Mouse (Mus musculus) activated CD4-positive, CD25-positive, alpha-beta regulatory T cell (primary cell): Measurements from ENCODE around the gene Cryba2. TPM values are rescaled to one million over a fixed set of nuclear protein-coding genes. Genes with fewer than 3 reads are reported as not detected.

Experiments used
- polyA plus RNA-seq, 2 experiments: library from polyadenylated mRNA; unstranded; fragments of 100-300 nt; shearing (Covaris generic); gene quantifications; one replicate each; pipeline ENCODE4 v1.2.1; 2017

Cryba2 gene
- polyA plus RNA-seq: not detected

DNA sequence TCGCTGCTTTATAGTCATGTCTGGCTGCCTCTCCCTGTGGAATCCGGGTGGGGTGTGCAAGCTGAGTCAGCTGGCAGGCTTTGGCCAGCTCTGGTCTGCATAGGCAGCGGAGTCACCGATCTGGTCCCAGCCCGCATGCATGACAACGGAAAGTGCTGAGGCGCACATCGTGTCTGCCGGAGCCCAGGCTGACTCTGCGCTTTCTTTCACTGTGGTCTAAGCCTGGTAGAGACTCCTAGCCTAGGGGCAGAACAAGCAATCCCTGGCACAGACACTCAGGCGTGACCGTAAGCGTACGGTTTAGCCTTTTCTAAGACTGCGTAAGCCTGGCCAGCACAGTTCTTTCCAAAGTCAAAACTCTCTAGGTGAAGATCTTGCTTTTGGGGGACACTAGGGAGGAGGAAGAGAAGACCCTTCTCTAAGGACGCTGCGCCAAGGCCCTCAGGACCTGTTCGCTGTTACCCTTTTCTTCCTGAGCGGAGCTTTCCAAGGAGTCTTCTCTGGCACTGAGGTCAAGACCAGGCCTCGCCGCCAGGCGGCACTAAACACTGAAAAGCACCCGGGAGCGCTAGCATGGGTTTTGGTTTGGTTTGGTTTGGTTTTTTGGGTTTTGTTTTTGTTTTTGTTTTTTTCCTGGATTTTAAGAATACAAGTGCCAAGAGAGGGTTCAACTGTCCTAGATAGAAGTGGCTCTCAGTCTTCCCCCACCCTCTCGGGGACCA, at the start of gene Cryba2:
Cryba2 (minus strand) TSS at position 10 of the 722 bp plus-strand sequence.

GRCm38 (mm10) chr1:74935402-74935801, 42.5 kb upstream of the Cryba2 start, which contains the start of gene Cfap65:
TSS of gene Cfap65 (minus strand) at chr1:74935599.

GRCm38 (mm10) chr1:74885369-74886042, 7.4 kb downstream of the Cryba2 start, which contains the start of gene Fev:
TSS of gene Fev (minus strand) at chr1:74885419.

DNA sequence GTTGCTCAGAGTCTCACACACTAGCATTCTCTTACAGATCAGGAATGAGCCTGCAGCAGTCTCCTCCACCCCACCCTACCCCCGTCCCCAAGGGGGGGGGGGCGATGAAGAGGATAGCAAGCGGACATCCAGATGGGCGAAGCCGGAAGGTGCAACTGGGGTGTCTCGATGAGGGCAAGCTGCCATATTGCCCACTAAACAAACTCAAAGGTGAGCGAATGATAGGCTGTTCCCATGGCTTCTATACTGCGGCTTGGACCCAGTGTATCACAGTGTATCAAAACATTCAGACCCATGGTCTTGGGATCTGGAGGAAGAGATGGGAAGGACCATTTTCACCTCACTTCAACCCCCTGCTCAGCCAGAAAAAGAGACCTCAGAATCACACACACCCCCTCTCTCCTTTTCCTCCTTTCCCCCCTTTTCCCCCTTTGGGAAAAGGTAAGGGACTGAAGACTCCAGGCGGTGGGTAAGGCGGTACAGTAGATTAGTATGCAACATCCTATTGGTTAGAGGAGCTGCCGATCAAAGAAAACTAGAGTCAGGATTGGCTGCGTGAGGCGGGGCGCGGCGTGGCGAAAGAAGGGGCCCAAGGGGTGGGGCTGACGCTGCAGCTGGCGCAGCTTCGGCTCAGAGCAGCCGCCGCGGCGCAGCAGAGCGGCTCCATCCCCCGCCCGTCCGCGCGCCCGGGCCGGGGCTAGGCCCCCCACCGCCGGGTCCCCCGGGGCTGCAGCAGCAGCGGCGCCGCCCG, 38.5 kb downstream of the Cryba2 start, which contains the start of gene Cdk5r2:
Cdk5r2 (plus strand) TSS at position 629 of the 751 bp plus-strand sequence.

Other genes starting within 250 kb of the Cryba2 start
- gene Ttll4, start 231.4 kb downstream of the Cryba2 start, polyA plus RNA-seq: 10 to 100 TPM; 13.3 to 24.1 TPM
- under 1 TPM in 1 of 2 experiments, not detected in 1; 0.66 TPM for gene Cyp27a1, start 179.6 kb downstream of the Cryba2 start, polyA plus RNA-seq
- gene Prkag3, start 143.9 kb downstream of the Cryba2 start, polyA plus RNA-seq: under 1 TPM in 1 of 2 experiments, not detected in 1; 0.15 TPM
- under 1 TPM in 1 of 2 experiments, not detected in 1; 0.68 TPM for gene Wnt6, start 121.3 kb downstream of the Cryba2 start, polyA plus RNA-seq
- 1 to 10 TPM in 1 of 2 experiments, under 1 TPM in 1; 0.74 to 1.2 TPM for gene Wnt10a, start 101.6 kb downstream of the Cryba2 start, polyA plus RNA-seq
- not detected for gene Cdk5r2, start 38.2 kb downstream of the Cryba2 start, polyA plus RNA-seq
- gene Fev, start 7.7 kb downstream of the Cryba2 start, polyA plus RNA-seq: not detected
- not detected for gene Cfap65, start 42.5 kb upstream of the Cryba2 start, polyA plus RNA-seq
- gene Ihh, start 58.5 kb upstream of the Cryba2 start, polyA plus RNA-seq: under 1 TPM in 1 of 2 experiments, not detected in 1; 0.25 TPM
- 1 to 10 TPM; 7.1 to 8.1 TPM for gene Nhej1, start 232.1 kb upstream of the Cryba2 start, polyA plus RNA-seq
- gene Slc23a3, start 240.7 kb upstream of the Cryba2 start, polyA plus RNA-seq: under 1 TPM; 0.43 to 0.50 TPM
- 100 to 1,000 TPM; 145 to 164 TPM for gene Cnppd1, start 249.6 kb upstream of the Cryba2 start, polyA plus RNA-seq
- gene Retreg2, start 249.6 kb upstream of the Cryba2 start, polyA plus RNA-seq: 100 to 1,000 TPM in 1 of 2 experiments, 10 to 100 TPM in 1; 80.2 to 109 TPM